Mouse (Mus musculus) ES-CJ7 (cell line): Measurements from ENCODE around the gene Trmt1.
A peak's percentile ranks its signal among the peaks of the same experiment; 100 is the strongest.

Source experiments
- DNase-seq: peaks from one replicate; pipeline ENCODE4 v3.0.0; 2011; ENCODE audit warnings: low read depth, low spot score

Trmt1 gene

GRCm38 (mm10) chr8:84708071-84708541 is 22.0 kb downstream of the Trmt1 start:
- DNase-seq: peak; percentile 80

GRCm38 (mm10) chr8:84708774-84709475 is 22.8 kb downstream of the Trmt1 start:
- DNase-seq: peak; percentile 93

- no peak for DNase-seq
Observed at GRCm38 (mm10) chr8:84709931-84710330, 23.8 kb downstream of the Trmt1 start.

GRCm38 (mm10) chr8:84711312-84711711 is 25.2 kb downstream of the Trmt1 start:
- DNase-seq: no peak

GRCm38 (mm10) chr8:84711933-84712758 is 26.0 kb downstream of the Trmt1 start:
- peak; percentile 45 for DNase-seq

- no peak for DNase-seq
Observed at GRCm38 (mm10) chr8:84712759-84713120, 26.6 kb downstream of the Trmt1 start.

- DNase-seq: no peak
Observed at GRCm38 (mm10) chr8:84713381-84713780, 27.3 kb downstream of the Trmt1 start.

- DNase-seq: no peak
Observed at GRCm38 (mm10) chr8:84714161-84714560, 28.1 kb downstream of the Trmt1 start.

GRCm38 (mm10) chr8:84715893-84716468 is 29.9 kb downstream of the Trmt1 start:
- DNase-seq: peak; percentile 44

GRCm38 (mm10) chr8:84716790-84717189 is 30.7 kb downstream of the Trmt1 start:
- DNase-seq: no peak

- DNase-seq: no peak
Observed at GRCm38 (mm10) chr8:84718476-84718875, 32.4 kb downstream of the Trmt1 start.

- no peak for DNase-seq
Observed at GRCm38 (mm10) chr8:84718959-84719690, 33.0 kb downstream of the Trmt1 start.

GRCm38 (mm10) chr8:84722530-84722849 is 36.4 kb downstream of the Trmt1 start:
- no peak for DNase-seq

GRCm38 (mm10) chr8:84722850-84723570 is 36.9 kb downstream of the Trmt1 start, which contains the start of gene G430095P16Rik:
G430095P16Rik (plus strand) TSS chr8:84723007.
- peak; percentile 93 for DNase-seq

- no peak for DNase-seq
Observed at GRCm38 (mm10) chr8:84723571-84723900, 37.4 kb downstream of the Trmt1 start.

GRCm38 (mm10) chr8:84724683-84725082 is 38.6 kb downstream of the Trmt1 start:
- no peak for DNase-seq

- no peak for DNase-seq
Observed at GRCm38 (mm10) chr8:84725246-84725940, 39.3 kb downstream of the Trmt1 start.

GRCm38 (mm10) chr8:84725941-84726259 is 39.8 kb downstream of the Trmt1 start:
- DNase-seq: peak; percentile 76

GRCm38 (mm10) chr8:84728474-84728873 is 42.4 kb downstream of the Trmt1 start:
- DNase-seq: no peak

GRCm38 (mm10) chr8:84729921-84730362 is 43.8 kb downstream of the Trmt1 start:
- DNase-seq: peak; percentile 49
